Mouse (Mus musculus): ENCODE measurements around the gene Gm43517.

DNA sequence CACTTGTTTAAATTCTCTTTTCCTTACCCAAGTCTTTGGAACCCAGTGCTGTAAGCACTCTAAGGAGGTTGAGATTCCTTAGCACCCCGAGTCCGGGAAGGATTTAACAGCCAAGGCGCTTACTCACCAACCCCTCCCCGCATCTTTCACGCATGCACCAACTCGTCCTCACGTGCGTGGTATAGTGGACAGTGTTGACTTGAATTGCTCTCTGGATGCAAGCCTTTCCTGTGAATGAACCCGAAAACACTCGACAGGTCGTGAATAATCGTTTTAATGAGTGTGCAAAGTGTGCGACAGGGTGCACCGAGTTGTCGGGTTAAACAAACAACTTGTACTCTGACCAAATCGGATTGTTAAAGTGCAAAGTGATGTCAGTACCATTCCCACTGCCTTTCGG lies 9.9 kb downstream of the Gm43517 start:
- TF ChIP-seq CTCF (IDR thresholded peaks at IDR 0.05; ENCODE audit: borderline replicate concordance, control insufficient read depth, extremely low read depth, insufficient read depth, low read length, poor library complexity) (no peak), POLR2A (IDR thresholded peaks at IDR 0.05; ENCODE audit: control insufficient read depth, extremely low read depth, insufficient read depth, low read length, poor library complexity) (no peak)
